Mouse (Mus musculus): ENCODE measurements at regions not wholly inside any gene's neighbourhood (a gene's known extent, or its start where the extent isn't known, plus 50 kb on each side); places are given as distances from the start of the nearest gene placed in this dataset.

DNA sequence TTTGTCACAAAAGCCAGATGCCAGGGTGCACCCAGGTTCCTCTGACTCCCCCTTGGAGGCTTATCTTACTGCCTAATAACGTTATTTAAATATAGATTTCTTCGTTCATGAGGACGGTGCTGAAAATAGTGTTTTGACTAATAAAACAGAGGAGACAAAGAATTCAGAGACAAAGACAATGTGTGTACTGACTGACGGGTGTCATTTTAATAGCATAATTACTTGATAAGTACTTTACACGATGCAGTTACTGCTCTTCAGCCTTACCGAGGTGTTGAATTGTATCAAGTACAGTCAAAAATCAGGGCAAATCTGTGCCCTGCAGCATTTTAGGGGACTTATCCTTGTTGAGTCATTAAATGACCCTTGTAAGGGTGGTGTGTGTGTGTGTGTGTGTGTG, 133.1 kb upstream of the Dnajc19 start:
- H3K9ac ChIP-seq, result no peak overlapping the region
- no peaks in the 10 kb centered on the region for H3K9me3 ChIP-seq
- H3K27ac ChIP-seq, result no peak overlapping the region
- no peak for ATAC-seq (ENCODE audit: insufficient number of reproducible peaks, insufficient read depth, low FRiP score, low TSS enrichment, low read depth)
- H3K4me1 ChIP-seq, result no peaks in the 10 kb centered on the region
- no peak overlapping the region for H3K4me3 ChIP-seq
- 84% methylated on average over 6 of the region's 6 CpGs for WGBS
- no peaks in the 10 kb centered on the region for H3K27me3 ChIP-seq
- H3K4me2 ChIP-seq, result no peak overlapping the region
- H3K36me3 ChIP-seq, result no peaks in the 10 kb centered on the region

DNA sequence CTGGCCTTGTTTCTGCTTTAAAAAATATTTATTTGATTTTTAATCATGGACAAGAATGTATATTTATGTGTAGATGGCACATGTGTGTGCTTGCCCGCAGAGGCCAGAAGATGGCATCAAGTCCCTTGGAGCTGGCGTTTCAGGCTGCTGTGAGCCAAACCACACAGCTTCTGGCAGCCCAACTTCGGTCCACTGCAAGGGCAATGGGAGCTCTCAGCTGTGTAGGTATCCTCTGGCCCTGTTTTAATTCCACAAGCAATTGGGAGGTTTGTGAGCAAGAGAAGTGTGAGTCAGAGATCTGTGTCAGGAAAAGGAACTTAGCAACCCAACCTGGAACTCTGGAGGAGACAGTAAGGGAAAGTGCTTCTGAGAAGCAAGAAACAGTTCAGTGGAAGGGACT, 125.3 kb upstream of the Dnajc19 start:
- H3K4me2 ChIP-seq, result no peak overlapping the region
- no peaks in the 10 kb centered on the region for H3K36me3 ChIP-seq
- H3K4me1 ChIP-seq, result no peaks in the 10 kb centered on the region
- no peaks in the 10 kb centered on the region for H3K9me3 ChIP-seq
- H3K27ac ChIP-seq, result no peak overlapping the region
- no peak overlapping the region for H3K4me3 ChIP-seq
- no peak for ATAC-seq (ENCODE audit: insufficient number of reproducible peaks, insufficient read depth, low FRiP score, low TSS enrichment, low read depth)
- 79% methylated on average over 3 of the region's 3 CpGs for WGBS
- no peak overlapping the region for H3K9ac ChIP-seq
- no peaks in the 10 kb centered on the region for H3K27me3 ChIP-seq

DNA sequence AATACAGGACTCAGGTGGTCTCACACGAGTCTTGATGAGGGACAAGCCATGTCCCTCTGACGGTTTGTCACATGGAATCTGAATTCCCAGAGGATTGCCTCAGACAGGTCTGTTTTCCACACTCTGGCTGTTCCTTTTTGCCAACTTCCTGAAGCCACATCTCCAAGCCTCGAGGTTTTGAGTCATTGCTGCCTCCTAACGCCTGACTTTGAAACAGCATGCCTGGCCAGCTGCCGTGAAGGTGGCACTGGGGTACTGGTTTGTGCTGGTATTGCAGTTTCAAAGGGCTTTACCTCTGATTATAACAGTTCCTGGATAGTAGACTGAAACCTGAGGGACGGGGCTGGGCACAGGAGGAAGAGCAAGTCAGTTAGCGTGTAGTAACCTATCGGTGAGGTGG, 117.1 kb upstream of the Dnajc19 start:
- peak overlapping the region; percentile 6; the same call in 1 of the 2 replicates for H3K9ac ChIP-seq
- peaks cover 14% of the 10 kb centered on the region for H3K4me1 ChIP-seq
- H3K9me3 ChIP-seq, result no peaks in the 10 kb centered on the region
- H3K27ac ChIP-seq, result no peak overlapping the region
- no peaks in the 10 kb centered on the region for H3K36me3 ChIP-seq
- no peak overlapping the region for H3K4me3 ChIP-seq
- H3K4me2 ChIP-seq, result peak overlapping the region; percentile 9; the same call in 1 of the 2 replicates
- no peak for ATAC-seq (ENCODE audit: insufficient number of reproducible peaks, insufficient read depth, low FRiP score, low TSS enrichment, low read depth)
- peaks cover 28% of the 10 kb centered on the region for H3K27me3 ChIP-seq
- WGBS, result 28% methylated on average over 8 of the region's 8 CpGs

DNA sequence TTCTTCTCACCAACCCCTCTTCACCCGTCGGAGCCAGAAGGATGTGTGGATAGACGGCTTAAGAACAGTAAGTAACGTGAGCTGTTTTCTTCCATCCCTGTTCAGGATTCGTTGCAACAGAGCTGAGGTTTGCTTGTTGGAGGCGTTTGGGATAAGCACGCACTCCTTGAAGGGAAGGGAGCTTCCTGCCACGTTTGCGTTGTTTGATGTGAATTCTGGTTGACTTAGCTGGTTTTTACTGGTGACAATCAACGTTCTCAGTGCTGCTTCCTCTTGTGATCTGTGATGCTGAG, 116.0 kb upstream of the Dnajc19 start:
- H3K36me3 ChIP-seq, result no peaks in the 10 kb centered on the region
- no peak overlapping the region for H3K9ac ChIP-seq
- H3K4me1 ChIP-seq, result peaks cover 14% of the 10 kb centered on the region
- no peak for ATAC-seq (ENCODE audit: insufficient number of reproducible peaks, insufficient read depth, low FRiP score, low TSS enrichment, low read depth)
- no peaks in the 10 kb centered on the region for H3K9me3 ChIP-seq
- H3K27me3 ChIP-seq, result peaks cover 28% of the 10 kb centered on the region
- no peak overlapping the region for H3K4me3 ChIP-seq
- H3K27ac ChIP-seq, result no peak overlapping the region
- 12% methylated on average over 10 of the region's 10 CpGs for WGBS
- peak overlapping the region; percentile 35 for H3K4me2 ChIP-seq

DNA sequence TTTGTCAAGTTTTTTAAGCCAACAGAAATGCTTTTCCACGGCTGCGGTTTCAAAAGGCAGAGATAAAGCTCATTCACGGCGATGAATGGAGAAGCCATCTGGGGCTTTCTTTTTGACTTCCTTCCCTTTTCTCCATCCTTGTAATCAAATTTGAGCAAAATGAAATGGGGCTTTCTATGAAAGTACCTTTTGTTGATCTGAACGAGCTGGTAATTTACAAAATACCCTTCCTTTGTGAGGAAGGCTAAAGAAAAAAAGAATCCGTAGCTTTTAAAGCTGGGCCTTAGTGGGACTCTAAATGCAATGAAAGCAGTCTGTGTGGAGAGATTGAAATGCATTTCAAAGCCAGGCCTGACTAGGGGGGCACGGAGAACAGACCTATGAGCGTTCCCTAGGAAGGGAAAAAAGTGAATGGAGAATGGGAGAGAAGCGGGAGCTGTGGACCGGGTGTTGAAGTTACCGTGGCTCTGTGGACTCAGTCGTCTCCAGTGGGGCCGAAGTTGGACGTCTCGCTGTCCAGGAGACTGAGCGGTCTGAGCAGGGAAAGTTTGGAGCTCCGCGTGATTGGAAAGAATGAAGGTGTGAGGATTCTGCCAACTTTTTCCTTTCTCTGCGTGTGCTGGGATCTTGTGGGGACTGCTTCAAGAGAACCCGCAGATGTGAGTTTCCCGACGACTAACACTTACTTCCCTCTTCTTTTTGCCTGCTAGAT, 115.5 kb upstream of the Dnajc19 start:
- Histone ChIP-seq H3K4me2 (peak overlapping the region; percentile 35), H3K27me3 (peaks cover 28% of the 10 kb centered on the region), H3K27ac (no peak overlapping the region), H3K9me3 (no peaks in the 10 kb centered on the region), H3K4me1 (peaks cover 14% of the 10 kb centered on the region), H3K36me3 (no peaks in the 10 kb centered on the region), H3K9ac (no peak overlapping the region), H3K4me3 (no peak overlapping the region)
- ATAC-seq (ENCODE audit: insufficient number of reproducible peaks, insufficient read depth, low FRiP score, low TSS enrichment, low read depth), result no peak
- 37% methylated on average over 22 of the region's 22 CpGs for WGBS

DNA sequence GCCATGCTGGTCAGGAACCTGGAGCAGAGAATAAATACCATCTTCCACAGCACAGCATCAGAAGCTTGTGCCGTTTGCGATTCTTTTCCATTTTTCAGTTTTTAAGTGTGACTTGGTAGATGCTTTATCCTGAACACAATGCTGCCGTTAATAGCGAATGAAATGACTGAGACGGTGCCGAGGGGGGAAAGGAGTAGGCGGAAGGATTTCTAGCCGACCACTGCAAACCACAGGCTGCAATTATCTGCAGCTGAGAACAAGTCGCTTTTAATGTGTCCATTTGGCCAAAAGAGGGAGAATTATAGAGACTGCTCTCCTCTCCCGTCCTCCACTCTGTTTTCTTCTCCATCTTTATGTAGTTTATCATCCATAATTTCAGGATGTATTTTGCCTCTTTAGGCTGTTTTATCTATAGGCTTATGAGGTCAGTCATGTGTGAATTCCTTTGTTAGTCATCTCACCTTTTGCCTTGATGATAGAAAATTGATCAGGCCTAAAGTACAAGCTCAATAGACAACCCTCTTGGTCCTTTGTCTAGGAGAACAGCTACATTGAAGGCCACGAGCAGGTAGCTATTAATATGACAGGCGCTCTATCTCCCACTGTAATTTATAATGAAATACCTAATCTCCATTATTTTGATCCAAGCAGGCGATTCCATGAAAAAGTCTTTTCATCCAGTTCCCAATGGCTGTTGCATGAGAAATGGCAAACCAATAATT, 114.8 kb upstream of the Dnajc19 start:
- peaks cover 14% of the 10 kb centered on the region for H3K4me1 ChIP-seq
- 56% methylated on average over 13 of the region's 13 CpGs for WGBS
- H3K4me2 ChIP-seq, result no peak overlapping the region
- no peak overlapping the region for H3K27ac ChIP-seq
- H3K36me3 ChIP-seq, result no peaks in the 10 kb centered on the region
- H3K9me3 ChIP-seq, result no peaks in the 10 kb centered on the region
- H3K9ac ChIP-seq, result no peak overlapping the region
- peaks cover 28% of the 10 kb centered on the region for H3K27me3 ChIP-seq
- H3K4me3 ChIP-seq, result no peak overlapping the region
- no peak for ATAC-seq (ENCODE audit: insufficient number of reproducible peaks, insufficient read depth, low FRiP score, low TSS enrichment, low read depth)

DNA sequence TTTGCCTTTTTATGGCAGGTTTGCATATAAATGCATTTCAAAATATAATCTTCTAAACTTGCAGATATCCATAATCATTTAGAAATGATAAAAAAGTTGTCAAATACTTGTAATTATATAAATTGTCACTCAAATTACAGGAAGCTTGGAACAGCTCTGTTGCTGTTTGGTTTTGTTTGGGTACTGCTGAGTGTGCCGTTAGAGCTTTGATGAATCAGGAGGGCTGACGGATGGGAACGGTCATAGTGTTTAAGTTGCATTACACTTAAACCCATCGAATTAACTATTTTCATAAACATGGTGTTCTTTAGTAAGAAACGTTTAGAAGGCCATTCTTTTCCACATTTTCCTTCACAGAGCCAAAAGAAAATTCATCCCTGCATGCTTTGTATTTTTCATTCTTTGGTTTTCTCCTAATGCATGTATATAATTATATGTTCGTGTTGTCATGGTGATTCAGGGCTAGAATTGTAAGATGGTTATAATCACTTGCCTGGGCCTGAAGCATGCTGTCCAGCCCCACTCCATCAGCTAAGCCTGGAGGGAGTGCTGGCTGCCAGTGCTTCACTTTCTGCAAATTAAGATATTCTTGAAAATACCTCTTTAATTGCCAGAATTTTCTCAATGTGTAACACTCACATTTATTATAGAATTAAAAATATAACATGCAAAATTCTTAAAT, 92.4 kb upstream of the Dnajc19 start:
- Histone ChIP-seq H3K4me3 (no peak overlapping the region), H3K9ac (no peak overlapping the region), H3K27ac (no peak overlapping the region), H3K4me2 (no peak overlapping the region), H3K9me3 (no peaks in the 10 kb centered on the region), H3K27me3 (no peaks in the 10 kb centered on the region), H3K36me3 (no peaks in the 10 kb centered on the region), H3K4me1 (no peaks in the 10 kb centered on the region)
- 52% methylated on average over 6 of the region's 6 CpGs for WGBS
- no peak for ATAC-seq (ENCODE audit: insufficient number of reproducible peaks, insufficient read depth, low FRiP score, low TSS enrichment, low read depth)

DNA sequence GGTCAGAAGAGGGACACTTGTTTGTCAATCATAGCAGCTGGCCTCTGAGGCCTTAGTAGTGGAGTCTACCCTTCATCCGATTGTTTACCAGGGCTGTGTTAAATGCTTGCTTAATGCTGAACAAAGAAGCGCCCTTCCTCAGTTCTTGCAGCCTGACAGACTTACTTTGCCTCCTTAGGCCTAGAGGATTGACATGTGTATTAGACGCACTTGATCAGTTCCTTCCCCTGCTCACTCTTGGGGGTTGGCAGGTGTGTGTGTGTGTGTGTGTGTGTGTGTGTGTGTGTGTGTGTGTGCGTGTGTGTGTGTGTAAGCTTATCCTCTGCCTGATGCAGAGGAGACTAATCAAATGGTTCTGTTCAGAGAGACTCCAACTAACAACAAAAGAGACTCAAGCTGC, 91.8 kb upstream of the Dnajc19 start:
- 71% methylated on average over 4 of the region's 4 CpGs for WGBS
- Histone ChIP-seq H3K9ac (no peak overlapping the region), H3K4me3 (no peak overlapping the region), H3K27ac (no peak overlapping the region), H3K27me3 (no peaks in the 10 kb centered on the region), H3K4me1 (no peaks in the 10 kb centered on the region), H3K4me2 (no peak overlapping the region), H3K36me3 (no peaks in the 10 kb centered on the region), H3K9me3 (no peaks in the 10 kb centered on the region)
- ATAC-seq (ENCODE audit: insufficient number of reproducible peaks, insufficient read depth, low FRiP score, low TSS enrichment, low read depth), result no peak

DNA sequence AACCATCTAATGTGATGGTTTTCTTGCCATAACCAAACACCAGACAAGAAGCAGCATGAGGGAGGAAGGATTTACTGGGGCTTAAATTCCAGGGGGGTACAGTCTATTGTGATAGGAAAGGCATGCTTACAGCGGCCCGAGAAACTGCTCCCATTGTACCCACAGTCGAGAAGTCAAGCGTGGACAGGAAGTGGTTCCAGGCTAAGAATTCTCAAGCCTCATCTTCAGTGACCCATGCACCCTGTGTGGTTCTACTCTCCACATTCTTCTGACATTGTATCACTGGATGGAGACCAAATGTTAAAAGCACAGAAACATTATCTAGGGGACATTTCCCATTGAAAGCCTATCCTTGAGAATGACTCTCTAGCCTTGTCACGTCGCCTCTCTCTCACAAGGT, 90.8 kb upstream of the Dnajc19 start:
- H3K4me1 ChIP-seq, result no peaks in the 10 kb centered on the region
- no peak overlapping the region for H3K4me2 ChIP-seq
- no peaks in the 10 kb centered on the region for H3K36me3 ChIP-seq
- no peak overlapping the region for H3K9ac ChIP-seq
- no peak overlapping the region for H3K4me3 ChIP-seq
- no peak for ATAC-seq (ENCODE audit: insufficient number of reproducible peaks, insufficient read depth, low FRiP score, low TSS enrichment, low read depth)
- 66% methylated on average over 6 of the region's 6 CpGs for WGBS
- no peaks in the 10 kb centered on the region for H3K27me3 ChIP-seq
- no peaks in the 10 kb centered on the region for H3K9me3 ChIP-seq
- no peak overlapping the region for H3K27ac ChIP-seq

DNA sequence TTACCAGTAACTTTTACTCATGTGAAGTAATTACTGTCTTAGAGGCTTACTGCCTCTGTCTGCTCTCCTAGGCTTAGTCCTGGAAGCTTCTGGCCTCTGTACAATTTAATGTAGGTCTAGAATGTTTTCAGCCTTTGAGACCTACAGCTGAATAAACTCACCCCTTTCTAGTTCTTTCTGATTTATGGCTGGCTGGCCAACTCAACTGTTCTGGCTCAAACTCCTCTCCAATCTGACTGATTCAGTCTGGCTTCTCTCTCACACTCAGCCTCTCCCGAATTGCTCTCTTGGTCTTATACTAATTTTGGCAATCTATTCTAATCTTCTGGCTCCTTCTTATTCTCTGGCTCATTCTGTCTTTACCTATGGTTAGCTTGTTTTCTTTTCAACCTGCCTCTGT, 87.0 kb upstream of the Dnajc19 start:
- H3K36me3 ChIP-seq, result no peaks in the 10 kb centered on the region
- H3K4me1 ChIP-seq, result no peaks in the 10 kb centered on the region
- no peaks in the 10 kb centered on the region for H3K27me3 ChIP-seq
- H3K4me3 ChIP-seq, result no peak overlapping the region
- no peak for ATAC-seq (ENCODE audit: insufficient number of reproducible peaks, insufficient read depth, low FRiP score, low TSS enrichment, low read depth)
- no peak overlapping the region for H3K9ac ChIP-seq
- 84% methylated on average over 1 of the region's 1 CpGs for WGBS
- no peak overlapping the region for H3K4me2 ChIP-seq
- no peak overlapping the region for H3K27ac ChIP-seq
- H3K9me3 ChIP-seq, result no peaks in the 10 kb centered on the region

DNA sequence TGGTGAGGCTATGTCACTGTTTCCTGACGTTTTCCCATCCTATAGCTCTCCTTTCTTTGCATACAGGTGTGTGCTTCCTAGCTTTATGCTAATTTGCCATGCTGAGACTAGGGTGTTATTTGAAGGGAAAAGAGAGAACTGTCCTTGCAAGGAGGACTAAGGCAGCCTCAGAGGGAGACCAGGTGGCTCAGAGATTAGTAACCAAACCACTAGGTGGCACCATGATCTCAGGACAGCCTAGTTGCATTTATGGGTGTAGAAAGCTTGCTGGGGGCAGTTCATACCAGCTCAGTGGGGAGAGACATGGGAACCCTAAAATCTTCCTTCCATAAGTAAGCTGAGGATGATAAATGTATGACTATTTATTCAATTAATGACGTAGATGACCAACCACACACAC, 68.9 kb upstream of the Dnajc19 start:
- no peak for ATAC-seq (ENCODE audit: insufficient number of reproducible peaks, insufficient read depth, low FRiP score, low TSS enrichment, low read depth)
- Histone ChIP-seq H3K9me3 (no peaks in the 10 kb centered on the region), H3K4me2 (no peak overlapping the region), H3K4me3 (no peak overlapping the region), H3K27ac (no peak overlapping the region), H3K9ac (no peak overlapping the region), H3K4me1 (peaks cover 3% of the 10 kb centered on the region; the same call in 1 of the 2 replicates), H3K27me3 (no peaks in the 10 kb centered on the region), H3K36me3 (no peaks in the 10 kb centered on the region)
- WGBS, result 64% methylated on average over 2 of the region's 2 CpGs

DNA sequence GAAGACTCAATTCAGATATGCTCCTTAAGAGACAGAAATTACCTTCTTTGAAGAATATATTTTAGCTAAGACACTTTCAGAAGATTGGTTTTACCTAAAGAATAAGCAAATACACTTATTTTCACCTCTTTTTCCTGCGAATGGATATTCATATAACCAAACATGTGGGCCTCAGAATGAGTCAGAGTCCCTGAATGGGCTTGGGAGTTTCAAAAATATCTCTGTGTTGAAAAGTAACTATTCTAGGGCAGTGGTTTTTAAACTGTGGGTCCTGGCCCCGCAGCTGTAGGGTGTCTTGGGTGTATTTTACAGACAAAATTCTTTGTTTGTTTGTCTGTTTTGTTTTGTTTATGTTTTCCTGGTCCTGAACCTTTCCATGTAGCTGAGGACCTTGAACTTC, 62.5 kb upstream of the Dnajc19 start:
- 65% methylated on average over 2 of the region's 2 CpGs for WGBS
- no peak overlapping the region for H3K4me3 ChIP-seq
- no peak overlapping the region for H3K27ac ChIP-seq
- H3K9me3 ChIP-seq, result no peaks in the 10 kb centered on the region
- no peak for ATAC-seq (ENCODE audit: insufficient number of reproducible peaks, insufficient read depth, low FRiP score, low TSS enrichment, low read depth)
- no peak overlapping the region for H3K9ac ChIP-seq
- H3K27me3 ChIP-seq, result no peaks in the 10 kb centered on the region
- no peak overlapping the region for H3K4me2 ChIP-seq
- H3K4me1 ChIP-seq, result no peaks in the 10 kb centered on the region
- no peaks in the 10 kb centered on the region for H3K36me3 ChIP-seq

All from embryonic facial prominence, embryonic 13.5 days (tissue).